Mouse (Mus musculus): ENCODE results near the gene Synj2.

Synj2 gene

GRCm38 (mm10) chr17:5977056-5977920 lies 36.2 kb downstream of the Synj2 start:
- DNase-seq, result no peak

- DNase-seq, result no peak
Observed at GRCm38 (mm10) chr17:5977921-5978504, 36.9 kb downstream of the Synj2 start.

DNA sequence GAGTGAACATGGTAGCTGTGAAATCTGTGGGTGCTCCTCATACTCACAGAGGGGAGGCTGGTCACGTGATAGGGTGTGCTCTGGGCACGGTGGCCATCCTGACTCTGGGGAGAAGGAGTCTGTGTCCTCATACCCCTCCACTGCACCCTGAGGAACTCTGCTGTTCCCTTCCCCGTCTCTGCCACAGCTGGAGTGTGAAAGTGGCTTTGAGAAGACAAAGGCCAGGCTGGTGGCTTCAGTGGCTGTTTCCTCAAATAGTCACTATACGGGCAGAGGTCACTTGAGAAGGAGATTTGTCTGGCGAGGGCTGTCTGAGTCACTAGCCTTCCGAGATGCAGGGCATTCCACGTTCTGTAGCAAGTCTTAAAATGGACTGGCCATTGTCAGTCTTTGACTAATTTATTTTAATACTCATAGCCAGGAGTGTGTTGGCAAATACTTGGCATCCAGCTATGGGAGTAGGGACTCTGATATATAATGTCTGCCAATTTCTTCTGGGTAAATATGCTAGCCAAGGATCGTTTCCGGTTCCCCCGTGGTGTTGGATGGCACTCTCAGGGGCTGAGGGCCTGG lies 37.5 kb downstream of the Synj2 start:
- no peak for DNase-seq

- peak; percentile 46 for DNase-seq
Observed at GRCm38 (mm10) chr17:5980860-5981259, 39.8 kb downstream of the Synj2 start.

- no peak for DNase-seq
Observed at GRCm38 (mm10) chr17:5983150-5983549, 42.1 kb downstream of the Synj2 start.

DNA sequence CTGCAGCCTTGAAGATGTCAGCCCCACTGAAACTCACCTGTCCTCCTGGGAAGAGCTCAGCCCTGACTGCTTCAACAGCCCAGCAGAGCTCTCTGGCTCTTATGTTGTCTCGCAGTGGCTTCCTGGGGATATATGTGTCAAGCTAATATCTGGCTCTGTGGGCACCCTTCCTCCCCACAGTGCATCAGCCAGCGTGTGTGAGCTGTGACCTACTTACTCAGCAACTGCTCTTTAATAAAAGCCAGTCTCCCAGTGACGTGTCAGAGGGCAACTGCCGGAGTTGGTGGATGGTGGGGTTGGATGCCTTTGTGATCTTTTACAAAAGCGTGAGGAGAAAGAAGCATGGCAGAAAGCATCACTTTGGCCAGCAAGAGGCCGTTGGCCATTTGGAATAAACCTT lies 42.8 kb downstream of the Synj2 start:
- no peak for DNase-seq

DNA sequence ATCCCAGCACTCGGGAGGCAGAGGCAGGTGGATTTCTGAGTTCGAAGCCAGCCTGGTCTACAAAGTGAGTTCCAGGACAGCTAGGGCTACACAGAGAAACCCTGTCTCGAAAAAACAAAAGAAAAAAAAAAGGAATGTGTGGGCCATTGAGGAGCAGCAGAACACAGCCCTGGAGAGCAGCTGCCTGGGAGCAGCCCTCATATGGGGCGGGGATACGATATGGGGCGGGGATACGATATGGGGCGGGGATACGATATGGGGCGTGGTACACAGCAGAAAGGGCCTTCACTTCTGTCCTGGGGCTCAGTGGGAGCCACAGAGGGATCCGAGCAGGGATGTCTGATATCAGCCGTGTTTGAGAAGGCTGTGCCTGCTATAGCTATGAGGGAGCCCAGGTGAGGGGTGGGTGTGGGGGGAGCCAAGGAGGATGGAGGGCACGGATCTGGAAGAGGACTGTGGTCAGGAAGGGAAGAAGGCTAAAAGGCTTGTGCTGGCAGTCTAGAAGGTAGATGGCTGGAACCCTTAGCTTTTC lies 43.7 kb downstream of the Synj2 start:
- no peak for DNase-seq

- no peak for DNase-seq
Observed at GRCm38 (mm10) chr17:5985271-5985670, 44.2 kb downstream of the Synj2 start.

DNA sequence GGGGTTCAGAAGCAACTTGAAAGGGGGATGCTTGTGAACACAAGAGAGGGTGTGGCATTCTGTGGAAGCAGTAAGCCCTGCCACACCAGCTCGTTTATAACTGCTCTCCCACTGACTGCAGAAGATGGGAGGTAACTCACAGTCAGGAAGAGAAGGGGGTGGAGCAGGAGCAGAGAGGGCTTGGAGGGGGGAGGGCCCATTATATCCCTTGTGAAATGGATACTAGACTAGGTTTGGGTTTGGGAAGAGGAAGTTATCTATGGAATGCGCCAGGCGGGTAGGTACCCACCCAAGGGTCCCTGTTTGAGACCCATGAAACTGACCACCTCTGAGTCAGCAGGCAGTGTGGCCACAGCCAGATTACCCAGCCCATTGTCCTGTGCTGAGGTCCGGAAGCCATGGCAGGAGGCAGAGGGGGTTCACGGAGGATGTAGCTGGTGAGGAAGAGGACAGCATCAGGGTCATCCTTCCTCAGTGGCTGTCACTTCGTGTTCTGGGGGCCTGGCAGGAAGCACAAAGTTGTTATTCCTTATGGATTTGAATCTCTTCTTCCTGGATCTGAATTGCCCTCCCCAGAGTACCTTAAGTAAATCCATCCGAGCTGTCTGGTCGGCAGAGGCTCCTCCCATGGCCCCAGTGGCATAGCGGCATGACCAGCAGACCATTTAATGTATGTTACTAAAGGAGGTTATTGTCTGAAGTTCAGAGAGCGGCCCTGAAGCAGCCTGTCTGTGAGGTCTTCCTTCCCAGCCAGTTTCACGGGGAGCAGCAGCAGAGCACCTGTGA lies 46.4 kb downstream of the Synj2 start:
- DNase-seq, result no peak

GRCm38 (mm10) chr17:5988102-5988501 lies 47.0 kb downstream of the Synj2 start:
- no peak for DNase-seq

DNA sequence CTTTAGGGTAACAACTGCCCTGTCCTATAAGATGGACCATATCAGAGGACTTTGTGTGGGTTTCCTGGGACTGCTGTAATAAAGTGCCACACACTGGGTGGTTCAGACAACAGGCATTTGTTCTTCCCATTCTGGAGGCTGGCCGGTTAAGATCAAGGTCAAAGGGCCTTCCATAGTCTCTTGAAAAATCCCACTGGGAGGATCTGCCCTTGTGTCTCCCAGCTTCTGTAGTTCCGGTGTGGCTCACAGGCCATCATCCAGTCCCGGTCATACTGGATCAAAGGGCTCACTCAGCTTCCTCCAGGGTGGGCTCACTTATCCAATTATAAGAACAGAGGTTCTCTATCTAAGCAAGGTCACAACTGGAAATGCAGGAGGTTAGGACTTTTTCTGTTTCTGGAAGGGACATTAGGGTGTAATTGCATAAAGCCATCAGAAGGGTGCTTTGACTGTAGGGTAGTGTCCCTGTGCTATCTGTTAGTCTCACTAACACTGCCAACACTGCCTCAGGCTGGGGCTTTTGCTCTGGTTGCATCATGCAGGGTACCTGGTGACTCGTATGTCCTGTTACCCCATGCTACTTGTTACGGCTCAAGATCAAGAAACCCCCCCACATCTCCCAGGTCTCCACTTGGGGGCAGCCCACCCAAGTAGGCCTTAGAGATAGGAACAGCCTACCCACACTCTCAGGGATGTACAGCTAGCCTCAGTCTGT lies 51.9 kb downstream of the Synj2 start:
- no peak for DNase-seq

GRCm38 (mm10) chr17:5993581-5994260 lies 52.6 kb downstream of the Synj2 start:
- DNase-seq, result no peak

DNA sequence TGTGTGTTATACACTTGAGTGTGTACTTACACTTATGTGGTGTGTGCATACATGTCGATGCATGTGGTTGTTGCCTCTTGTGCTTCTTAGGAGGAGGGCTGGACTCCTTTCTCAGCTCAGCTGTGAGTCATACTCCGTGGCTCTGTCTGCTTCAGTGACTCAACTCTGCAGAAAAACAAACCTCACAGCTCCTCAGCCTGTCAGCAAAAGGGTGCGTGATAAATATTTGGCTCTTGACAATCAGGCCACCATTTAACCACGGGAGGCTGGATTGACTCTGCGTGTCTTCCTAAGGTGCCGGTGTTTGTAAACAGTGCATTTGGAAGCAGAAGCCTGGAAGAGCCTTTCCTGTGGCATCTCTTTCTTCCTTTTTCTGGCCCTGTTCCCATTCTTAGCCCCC lies 53.5 kb downstream of the Synj2 start:
- no peak for DNase-seq

GRCm38 (mm10) chr17:5996589-5996988 lies 55.5 kb downstream of the Synj2 start:
- no peak for DNase-seq

DNA sequence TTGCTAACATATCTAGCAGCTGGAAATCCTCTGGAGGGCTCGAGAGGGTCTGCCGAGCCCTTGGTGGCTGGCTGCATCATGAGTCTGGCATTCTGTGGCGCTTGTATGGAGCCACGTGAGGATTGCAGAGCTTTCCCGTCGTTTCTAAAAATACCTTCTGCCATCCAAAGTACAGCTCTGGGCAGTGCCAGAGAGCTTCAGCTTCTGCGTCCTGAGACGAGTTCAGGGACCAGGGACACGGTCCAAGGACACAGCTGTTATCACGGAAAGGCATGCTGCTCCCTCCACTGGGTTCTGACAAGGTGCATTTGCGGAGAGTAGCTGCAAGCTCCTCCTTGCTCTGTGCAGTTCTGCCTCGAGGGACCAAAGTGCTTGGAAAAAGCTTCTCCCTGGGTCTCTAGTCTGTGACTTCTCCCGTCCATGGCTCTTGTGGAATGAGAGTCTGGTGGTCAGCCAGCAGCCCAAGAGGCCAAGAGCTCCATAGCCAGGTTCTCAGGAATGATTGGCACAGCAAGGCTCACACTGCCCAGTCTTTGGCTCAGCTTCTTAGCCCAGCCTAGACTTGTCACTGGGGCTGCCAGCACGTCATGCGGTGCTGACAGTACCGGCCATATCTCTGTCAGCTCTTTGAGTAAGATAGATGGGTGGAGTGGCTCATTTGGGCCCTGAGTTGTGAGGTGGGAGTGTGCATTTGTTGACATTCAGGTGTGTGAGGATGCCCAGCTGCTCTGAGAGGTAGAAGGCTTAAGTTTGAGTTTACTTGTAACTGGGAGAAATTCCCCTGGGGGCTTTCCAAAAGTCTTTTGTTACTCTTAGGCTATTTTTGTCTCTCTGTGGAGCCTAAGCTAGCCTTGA lies 56.5 kb downstream of the Synj2 start:
- no peak for DNase-seq

GRCm38 (mm10) chr17:5998235-5998500 lies 57.1 kb downstream of the Synj2 start:
- DNase-seq, result no peak

DNA sequence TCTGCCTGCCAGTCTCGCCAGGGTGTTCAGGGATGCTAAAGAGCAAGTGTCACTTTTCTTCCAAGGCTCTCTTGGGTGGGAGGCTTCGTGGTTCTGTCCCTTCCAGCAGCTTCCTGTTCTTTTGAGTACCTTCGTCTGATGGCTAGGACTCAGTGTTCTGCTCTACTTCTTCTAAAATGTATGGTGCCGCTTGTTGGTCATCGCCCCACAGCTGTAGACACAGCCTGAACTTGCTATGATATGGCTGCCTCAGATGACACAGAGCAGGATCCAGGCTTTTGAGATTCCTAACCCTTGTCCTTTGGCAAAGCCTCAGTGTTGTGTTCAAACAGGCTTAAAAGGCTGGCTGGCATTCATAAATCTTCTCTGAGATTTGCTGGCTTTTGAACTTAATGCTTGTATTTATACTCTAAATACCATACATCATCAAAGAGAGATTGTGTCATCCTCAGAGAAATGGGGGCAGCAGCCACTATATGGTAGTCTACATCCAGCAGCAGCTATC lies 58.0 kb downstream of the Synj2 start:
- DNase-seq, result no peak

DNA sequence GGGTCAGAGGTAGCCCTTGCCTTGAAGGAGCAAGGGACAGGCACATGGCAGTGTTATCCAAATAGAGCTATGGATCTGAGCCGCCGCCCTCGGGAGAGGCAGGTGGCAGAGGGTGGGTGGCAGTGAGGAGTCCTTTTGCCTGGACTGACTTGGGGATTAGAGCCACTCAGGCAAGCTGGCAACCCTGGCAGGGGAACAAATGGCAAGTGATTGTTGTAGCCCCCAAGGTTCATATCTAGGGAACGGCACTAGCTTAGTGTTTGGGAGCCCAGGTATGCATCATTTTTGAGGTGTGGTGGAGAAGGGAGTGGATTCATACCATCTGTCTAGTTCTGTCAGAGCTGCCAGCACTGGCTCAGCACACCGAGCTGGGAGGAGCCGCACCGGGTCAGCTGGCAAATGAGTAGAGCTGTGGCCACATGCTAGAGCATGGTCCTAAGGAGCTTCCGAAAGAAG lies 59.8 kb downstream of the Synj2 start:
- DNase-seq, result no peak

- no peak for DNase-seq
Observed at GRCm38 (mm10) chr17:6001389-6001788, 60.3 kb downstream of the Synj2 start.

DNA sequence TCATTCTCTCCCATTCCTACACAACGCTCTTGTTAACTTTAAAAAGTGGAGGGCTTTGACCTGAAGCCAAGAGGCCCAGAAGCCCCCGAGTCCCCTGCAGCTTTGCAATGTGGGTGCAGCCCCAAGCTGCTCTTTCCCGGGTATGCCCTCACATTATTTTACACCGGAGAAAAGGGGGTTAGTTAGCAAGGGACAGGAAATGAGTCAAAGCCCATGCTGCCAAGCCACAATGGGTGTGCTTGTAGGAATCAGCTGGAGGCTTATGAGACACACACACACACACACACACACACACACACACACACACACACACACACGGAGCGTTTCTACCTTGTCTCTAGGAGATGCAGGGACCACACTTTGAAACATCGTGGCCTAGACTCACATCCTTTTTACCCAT lies 60.8 kb downstream of the Synj2 start:
- no peak for DNase-seq

DNA sequence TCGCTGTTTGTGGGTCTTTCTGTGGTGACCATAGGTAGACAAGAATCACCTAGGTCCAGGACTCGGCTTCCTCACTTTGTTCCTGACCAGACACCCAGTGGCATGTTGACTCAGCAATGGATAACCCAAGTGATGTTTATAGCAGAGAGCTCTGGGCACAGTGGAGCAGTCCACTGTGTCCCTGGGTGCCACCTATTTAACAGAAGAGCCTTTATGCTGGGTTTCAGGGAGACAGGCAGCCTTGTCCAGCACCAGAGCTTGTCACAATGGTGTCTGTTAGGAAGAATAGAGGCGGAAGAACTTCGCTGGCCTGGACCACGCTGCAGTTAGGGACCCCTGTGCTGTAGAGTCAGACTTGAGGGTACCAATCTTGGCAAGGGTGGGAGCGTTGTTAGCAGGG lies 61.5 kb downstream of the Synj2 start:
- no peak for DNase-seq
